In genomic region chr11:32558677-32559076, GRCm38 (mm10) we compare ENCODE assay signal across 12 mouse cellular contexts. TPM values are rescaled to one million over a fixed set of nuclear protein-coding genes. Genes with fewer than 3 reads are reported as not detected.
DNase-seq lines count a peak whose midpoint lies in the region; ATAC-seq and TF ChIP-seq lines count a peak whose summit lies in the region.
"Had no signal": no experiment of that assay in that cellular context is flagged by ENCODE, and none has a peak within 500 bp of the region (broad histone marks: within the 10 kb centered on the region; RNA-seq: fewer than 3 reads in every experiment).

No protein-coding gene starts in this region.

- H3K27me3 ChIP-seq in kidney, embryonic 15.5 days = no peaks in the 10 kb centered on the region
- no peaks in the 10 kb centered on the region for H3K27me3 ChIP-seq in small intestine, adult 2 months (ENCODE audit: control insufficient read depth, insufficient read depth, low read length)
- H3K27me3 ChIP-seq: hindbrain, embryonic 13.5 days; liver, embryonic 15.5 days had no signal

- H3K4me1 ChIP-seq in kidney, embryonic 15.5 days = peaks cover 32% of the 10 kb centered on the region
- peaks cover 59% of the 10 kb centered on the region for H3K4me1 ChIP-seq in brown adipose tissue, adult 24 weeks (ENCODE audit: control insufficient read depth, insufficient read depth, insufficient read length, low read length)
- peaks cover 50% of the 10 kb centered on the region for H3K4me1 ChIP-seq in small intestine, adult 2 months (ENCODE audit: control insufficient read depth, insufficient read depth, insufficient read length, low read length)

- peak; percentile 38 to 61 for DNase-seq in kidney, postnatal 36 days
- DNase-seq in CD4-positive, CD25-positive, alpha-beta regulatory T cell, adult 2 months (ENCODE audit: low read depth, low spot score) = peak; percentile 69
- DNase-seq in adipocyte (ENCODE audit: low spot score) = no peak
- DNase-seq in frontal cortex, postnatal 14 days (ENCODE audit: low spot score in 2 of 2) = no peak
- DNase-seq: adrenal gland, postnatal 10 days; cerebellum, postnatal 14 days had no signal

- H3K9ac ChIP-seq in kidney, embryonic 15.5 days = no peak overlapping the region
- H3K9ac ChIP-seq: hindbrain, embryonic 13.5 days; liver, embryonic 15.5 days had no signal

- no peaks in the 10 kb centered on the region for H3K9me3 ChIP-seq in kidney, embryonic 15.5 days (replicated peaks)
- H3K9me3 ChIP-seq: hindbrain, embryonic 13.5 days; liver, embryonic 15.5 days had no signal

- ATAC-seq in kidney, embryonic 15.5 days (replicated peaks; ENCODE audit: low FRiP score) = no peak
- no peak for ATAC-seq in erythroblast, adult 5-6 weeks (replicated peaks; ENCODE audit: low FRiP score, poor library complexity, severe bottlenecking)

- no peak overlapping the region for H3K4me3 ChIP-seq in kidney, embryonic 15.5 days (replicated peaks)
- no peak overlapping the region for H3K4me3 ChIP-seq in brown adipose tissue, adult 24 weeks (ENCODE audit: insufficient read depth, low read depth, low read length)
- H3K4me3 ChIP-seq in small intestine, adult 2 months (ENCODE audit: low read depth, low read length) = no peak overlapping the region
- H3K4me3 ChIP-seq: hindbrain, embryonic 13.5 days; liver, embryonic 15.5 days had no signal

- TF ChIP-seq POLR2A in small intestine, adult 2 months (IDR thresholded peaks at IDR 0.05; ENCODE audit: low read depth, low read length) = no peak

- H3K36me3 ChIP-seq in kidney, embryonic 15.5 days = no peaks in the 10 kb centered on the region
- H3K36me3 ChIP-seq in small intestine, adult 2 months (ENCODE audit: control insufficient read depth, insufficient read depth, low read length) = 0 out of 2 replicates have a peak, but pooled peaks cover 5% of the 10 kb centered on the region
- H3K36me3 ChIP-seq: hindbrain, embryonic 13.5 days; liver, embryonic 15.5 days had no signal

- no peak overlapping the region for H3K4me2 ChIP-seq in kidney, embryonic 15.5 days
- H3K4me2 ChIP-seq: hindbrain, embryonic 13.5 days; liver, embryonic 15.5 days had no signal

- 28% methylated on average over 8 of the region's 8 CpGs for WGBS in kidney, embryonic 15.5 days
- 21% methylated on average over 8 of the region's 8 CpGs for WGBS in small intestine, adult 2 months

- TF ChIP-seq CTCF in small intestine, adult 2 months (IDR thresholded peaks at IDR 0.05; ENCODE audit: extremely low read depth, insufficient read length, insufficient replicate concordance, low read depth, low read length) = no peak

- no peak overlapping the region for H3K27ac ChIP-seq in kidney, embryonic 15.5 days
- H3K27ac ChIP-seq in brown adipose tissue, adult 24 weeks (replicated peaks; ENCODE audit: low read depth, low read length) = peak overlapping the region; percentile 6
- peak overlapping the region; percentile 41 for H3K27ac ChIP-seq in small intestine, adult 2 months (ENCODE audit: insufficient read depth, low read depth, low read length)
- H3K27ac ChIP-seq: hindbrain, embryonic 13.5 days; liver, embryonic 15.5 days had no signal

RNA-seq across cellular contexts. Expression of gene Stk10, which starts 25.6 kb away (rescaled TPM):
- polyA plus RNA-seq in kidney, embryonic 15.5 days (2015; fragmentation: Nextera tagmentation; extraction: Ambion mirVana) = 5.4 TPM in 2 replicates
- polyA plus RNA-seq in brown adipose tissue, adult 24 weeks (2012; ENCODE audit: insufficient read depth, insufficient read length, missing spikeins) = 4.3 and 5.5 TPM in 2 replicates
- 12.7 and 49.4 TPM in 2 replicates for polyA plus RNA-seq in small intestine, adult 2 months (2012; rRNA removed)
- total RNA-seq in erythroblast, adult 5-6 weeks (2015; ENCODE audit: low replicate concordance) = 11.5 and 18.3 TPM in 2 replicates
- total RNA-seq in erythroblast, adult 5-6 weeks (2017; ENCODE audit: low replicate concordance) = 9.9 and 19.2 TPM in 2 replicates

RNA-seq across cellular contexts. Expression of gene Efcab9, which starts 26.8 kb away (rescaled TPM):
- 0.42 TPM in 1 of 2 replicates, not detected in the other for polyA plus RNA-seq in kidney, embryonic 15.5 days (2015; fragmentation: Nextera tagmentation; extraction: Ambion mirVana)
- polyA plus RNA-seq in brown adipose tissue, adult 24 weeks (2012; ENCODE audit: insufficient read depth, insufficient read length, missing spikeins) = not detected in 2 replicates
- not detected in 2 replicates for polyA plus RNA-seq in small intestine, adult 2 months (2012; rRNA removed)
- total RNA-seq in erythroblast, adult 5-6 weeks (2015; ENCODE audit: low replicate concordance) = not detected in 2 replicates
- total RNA-seq in erythroblast, adult 5-6 weeks (2017; ENCODE audit: low replicate concordance) = not detected in 2 replicates
- polyA plus RNA-seq: hindbrain, embryonic 13.5 days had no signal

Comparison
In these comparisons a context has a peak if more than half of its experiments do, and no peak if none do; other contexts are left out.
1. DNase-seq: peak in kidney, postnatal 36 days (2 of 2) and CD4-positive, CD25-positive, alpha-beta regulatory T cell, adult 2 months (single experiment); none in adipocyte (single experiment) and frontal cortex, postnatal 14 days (0 of 2).